Mouse (Mus musculus): ENCODE measurements around the gene Cdc5l.

DNA sequence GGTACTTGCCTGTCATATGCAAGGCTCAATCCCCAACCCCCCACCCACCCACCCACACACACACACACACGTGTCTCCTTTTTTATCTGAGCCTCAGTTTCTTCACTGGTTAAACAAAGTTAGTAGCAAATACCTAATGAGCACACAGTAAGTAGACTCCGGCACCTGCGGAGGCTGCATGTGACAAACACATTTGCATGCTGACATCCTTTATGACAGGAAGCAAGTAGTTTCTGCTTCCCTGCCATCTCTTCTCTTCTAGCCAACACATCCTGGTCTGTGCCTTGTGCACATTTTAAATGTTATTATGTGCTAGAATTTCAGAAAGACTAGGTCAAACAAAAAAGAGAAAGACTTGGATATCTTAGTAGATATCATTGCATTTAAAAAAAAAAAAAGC, 72.6 kb downstream of the Cdc5l start:
- TF ChIP-seq GATA2 (IDR thresholded peaks at IDR 0.05; ENCODE audit: borderline replicate concordance, low read depth, low read length), result no peak
- no peak for TF ChIP-seq CTCF (IDR thresholded peaks at IDR 0.05; ENCODE audit: low read depth, low read length)
